Mouse (Mus musculus): ENCODE measurements around the gene Med8. TPM values are rescaled to one million over a fixed set of nuclear protein-coding genes. Genes with fewer than 3 reads are reported as not detected.
A peak's percentile ranks its signal among the peaks of the same experiment; 100 is the strongest.

Gene Med8
- total RNA-seq, 1 experiment from 2014 or later, result 120 TPM

DNA sequence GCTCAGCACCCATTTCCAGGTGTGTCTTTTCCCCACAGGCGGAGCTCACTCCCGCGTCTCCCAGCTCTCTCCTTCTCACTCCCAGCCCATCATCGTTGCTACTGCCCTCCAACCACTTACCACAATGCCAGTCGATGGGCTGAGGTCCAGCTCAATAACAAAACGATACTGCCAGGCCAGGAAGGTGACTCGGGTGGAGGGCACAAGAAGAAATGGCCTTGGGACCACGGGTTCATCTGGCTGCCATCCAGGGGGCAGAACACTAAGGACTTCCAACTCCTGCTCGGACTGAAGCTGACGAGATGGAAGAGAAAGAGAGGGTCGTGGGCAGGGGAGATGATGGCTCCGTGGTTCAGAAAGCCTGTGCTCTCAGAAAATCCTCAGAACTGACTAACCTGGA lies 6.4 kb upstream of the Med8 start:
- no peak for ATAC-seq (replicated peaks; ENCODE audit: insufficient number of reproducible peaks, low FRiP score, low TSS enrichment, poor library complexity, severe bottlenecking)

DNA sequence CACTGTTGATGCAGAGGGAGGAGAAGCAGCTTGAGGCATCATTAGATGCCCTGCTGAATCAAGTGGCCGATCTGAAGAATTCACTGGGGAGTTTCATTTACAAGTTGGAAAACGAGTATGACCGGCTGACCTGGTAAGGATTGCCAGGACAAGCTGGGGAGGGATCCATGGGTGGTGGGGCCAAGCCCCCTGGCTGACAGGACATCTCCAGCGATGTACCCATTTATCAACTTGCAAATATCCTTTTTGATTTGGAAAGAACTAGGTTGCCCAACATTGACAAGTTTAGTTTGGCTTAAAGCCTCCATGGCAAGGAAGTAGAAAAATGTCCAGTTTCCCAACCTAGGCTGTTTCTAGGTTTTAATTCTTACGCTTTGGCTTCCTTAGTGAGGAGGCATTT lies 1.7 kb downstream of the Med8 start:
- ATAC-seq (replicated peaks; ENCODE audit: insufficient number of reproducible peaks, low FRiP score, low TSS enrichment, poor library complexity, severe bottlenecking), result no peak

DNA sequence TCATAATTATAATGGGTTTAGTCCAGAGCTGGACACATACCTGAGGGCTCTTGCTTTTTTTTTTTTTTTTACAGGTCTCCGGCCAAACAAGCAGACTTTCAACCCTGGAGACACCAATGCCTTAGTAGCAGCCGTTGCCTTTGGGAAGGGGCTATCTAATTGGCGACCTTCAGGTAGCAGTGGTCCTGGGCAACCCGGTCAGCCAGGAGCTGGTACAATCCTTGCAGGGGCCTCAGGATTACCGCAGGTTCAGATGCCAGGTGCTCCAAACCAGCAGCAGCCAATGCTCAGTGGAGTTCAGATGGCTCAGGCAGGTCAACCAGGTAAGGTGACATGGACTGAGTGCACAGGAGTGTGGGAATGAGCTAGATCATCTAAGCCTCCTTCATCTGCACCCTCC lies 4.4 kb downstream of the Med8 start:
- ATAC-seq (replicated peaks; ENCODE audit: insufficient number of reproducible peaks, low FRiP score, low TSS enrichment, poor library complexity, severe bottlenecking), result no peak

DNA sequence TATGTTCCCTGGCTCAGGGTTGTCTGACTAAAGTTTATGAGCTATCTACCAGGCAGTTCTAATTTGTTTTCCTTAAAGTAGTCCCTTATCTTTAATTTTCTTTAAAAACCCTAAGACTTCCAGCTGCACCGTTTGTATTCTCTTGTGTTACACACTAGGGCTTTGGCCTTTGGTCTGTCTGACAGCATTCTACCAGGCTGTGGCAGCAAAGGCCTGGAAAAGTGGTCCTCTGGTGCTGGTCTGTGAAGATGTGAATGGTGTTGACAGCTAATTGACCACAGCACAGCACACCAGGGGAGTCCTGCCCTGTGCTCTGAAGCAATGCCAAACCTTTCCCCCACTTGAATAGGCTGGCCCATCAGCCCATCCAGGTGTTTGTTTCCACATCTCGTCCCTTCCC lies 6.6 kb downstream of the Med8 start:
- no peak for ATAC-seq (replicated peaks; ENCODE audit: insufficient number of reproducible peaks, low FRiP score, low TSS enrichment, poor library complexity, severe bottlenecking)

DNA sequence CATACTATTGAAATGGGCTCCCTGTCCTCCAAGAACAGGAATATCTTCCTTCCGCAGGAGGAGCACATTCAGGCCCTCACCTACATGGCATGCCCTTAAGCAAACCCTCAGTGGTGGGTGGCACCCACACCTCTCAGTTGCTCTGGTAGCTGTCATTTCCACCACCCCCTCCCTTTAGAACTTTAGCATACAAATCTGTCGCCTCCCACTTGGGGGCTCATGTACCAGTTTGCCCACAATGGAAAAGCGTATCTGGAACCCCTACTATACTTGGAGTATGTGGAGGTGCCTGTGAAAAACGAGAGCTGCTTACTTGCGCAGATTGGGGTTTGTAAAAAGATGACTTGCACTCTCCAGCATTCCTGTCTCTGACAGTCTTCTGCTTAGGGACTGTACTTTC lies 7.2 kb downstream of the Med8 start:
- no peak for ATAC-seq (replicated peaks; ENCODE audit: insufficient number of reproducible peaks, low FRiP score, low TSS enrichment, poor library complexity, severe bottlenecking)

DNA sequence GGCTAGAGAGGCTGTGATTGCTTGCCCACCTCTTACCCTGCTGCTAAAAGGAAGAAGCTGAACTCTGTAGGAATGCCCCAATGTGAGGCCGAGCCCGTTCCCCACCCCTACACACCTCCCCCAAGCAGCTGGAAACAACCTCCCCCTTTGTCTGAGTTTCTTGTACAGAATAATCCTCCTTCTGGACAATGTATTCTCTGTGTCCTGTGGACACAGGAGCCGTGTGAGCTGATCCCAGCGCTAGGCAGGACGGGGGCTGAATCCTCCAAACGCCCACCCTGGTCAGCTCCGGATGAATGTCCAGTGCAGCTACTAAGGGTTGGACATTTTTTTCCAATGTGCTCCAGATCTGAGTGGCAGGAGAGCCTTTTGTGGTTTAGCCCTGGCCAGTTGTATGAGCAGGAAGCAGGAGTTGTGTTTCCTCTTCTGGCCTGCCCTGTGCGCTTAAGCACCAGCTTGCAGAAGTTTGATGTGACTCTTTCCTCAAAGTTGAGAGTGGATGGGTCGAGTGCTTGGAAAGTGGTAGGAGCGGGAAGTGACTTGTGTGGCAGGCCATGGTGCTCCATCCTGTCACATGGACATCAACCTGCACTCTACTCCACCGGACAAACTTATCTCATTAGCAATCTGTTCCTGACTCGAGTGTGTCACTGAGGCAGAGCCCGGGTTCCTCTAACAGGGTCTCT lies 8.1 kb downstream of the Med8 start:
- no peak for ATAC-seq (replicated peaks; ENCODE audit: insufficient number of reproducible peaks, low FRiP score, low TSS enrichment, poor library complexity, severe bottlenecking)

- ATAC-seq (replicated peaks; ENCODE audit: insufficient number of reproducible peaks, low FRiP score, low TSS enrichment, poor library complexity, severe bottlenecking), result no peak
These were observed 12.2 kb downstream of the Med8 start for GRCm38 (mm10) chr4:118421384-118421783.

- no peak for ATAC-seq (replicated peaks; ENCODE audit: insufficient number of reproducible peaks, low FRiP score, low TSS enrichment, poor library complexity, severe bottlenecking)
These were observed 15.5 kb downstream of the Med8 start for GRCm38 (mm10) chr4:118424541-118425160.

DNA sequence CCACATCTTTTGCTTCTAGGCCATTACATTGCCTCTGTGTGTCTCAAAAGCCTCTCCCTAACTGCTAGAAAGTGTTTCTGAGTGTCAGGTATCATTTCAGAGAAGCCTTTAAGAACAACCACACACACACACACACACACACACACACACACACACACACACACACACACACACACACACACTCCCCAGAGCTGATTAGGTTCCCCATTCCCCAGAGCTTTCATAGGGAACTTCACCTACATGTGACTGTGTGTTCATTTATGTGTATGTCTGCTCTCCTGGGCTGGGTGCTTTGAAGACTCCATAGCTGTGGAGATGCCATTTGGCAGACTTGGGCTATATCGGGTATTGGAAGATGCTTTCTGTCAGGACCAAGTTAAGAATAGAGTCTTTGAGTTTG lies 16.2 kb downstream of the Med8 start:
- ATAC-seq (replicated peaks; ENCODE audit: insufficient number of reproducible peaks, low FRiP score, low TSS enrichment, poor library complexity, severe bottlenecking), result no peak

DNA sequence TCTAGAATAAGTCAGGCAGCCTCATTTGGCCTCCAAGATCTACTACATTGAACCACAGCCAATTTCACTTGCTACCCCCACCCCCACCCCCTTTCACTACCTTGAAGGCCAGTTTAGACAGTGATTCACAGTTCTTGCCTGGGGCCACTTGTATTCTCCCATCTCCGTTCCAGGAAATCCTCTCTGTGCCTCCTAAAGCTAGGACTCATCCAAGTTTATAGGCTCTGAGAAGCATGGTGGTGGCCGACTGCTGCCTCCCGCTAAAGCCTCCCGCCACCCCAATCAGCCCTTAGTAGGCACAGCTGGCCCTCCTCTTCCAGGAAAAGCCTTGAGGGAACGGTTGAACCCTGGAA lies 18.3 kb downstream of the Med8 start:
- no peak for ATAC-seq (replicated peaks; ENCODE audit: insufficient number of reproducible peaks, low FRiP score, low TSS enrichment, poor library complexity, severe bottlenecking)

DNA sequence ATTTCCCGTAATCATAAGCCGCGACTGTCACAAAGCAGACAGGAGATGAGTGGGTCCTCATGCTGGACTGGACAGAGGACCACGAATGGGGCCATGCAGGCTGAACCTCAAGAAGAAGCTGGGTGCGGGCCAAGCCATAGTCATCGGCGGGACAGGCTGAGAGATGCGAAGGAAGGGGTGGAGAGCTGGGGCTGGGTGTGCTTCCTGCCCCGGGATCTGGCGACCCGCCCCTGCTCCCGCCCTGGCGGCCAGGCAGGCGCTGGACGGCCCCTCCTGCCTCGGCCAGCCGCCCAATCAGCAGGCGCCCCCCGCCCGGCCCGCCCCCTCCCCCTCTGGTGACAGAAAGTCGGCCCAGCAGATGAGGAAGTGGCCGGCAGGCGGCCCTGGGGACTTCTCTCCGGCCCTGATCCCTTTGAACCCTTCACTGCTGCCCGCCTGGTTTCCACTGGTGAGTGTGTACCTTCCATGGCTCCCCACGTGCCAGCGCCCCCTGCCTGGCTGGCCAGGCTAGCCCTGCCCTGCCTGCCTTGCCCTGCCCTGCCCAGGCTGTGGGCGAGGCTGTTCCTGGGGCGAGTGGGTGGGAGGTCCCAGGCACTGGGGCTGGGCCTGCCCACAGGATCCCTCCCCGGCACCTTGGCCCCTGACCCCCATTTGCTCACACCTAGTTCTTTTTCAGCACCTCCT lies 18.8 kb downstream of the Med8 start, which contains the start of gene Elovl1:
Gene Elovl1, plus strand, starts transcription at position 326 of the 684 bp plus-strand sequence.
- ATAC-seq (replicated peaks; ENCODE audit: insufficient number of reproducible peaks, low FRiP score, low TSS enrichment, poor library complexity, severe bottlenecking), result peak; percentile 84

DNA sequence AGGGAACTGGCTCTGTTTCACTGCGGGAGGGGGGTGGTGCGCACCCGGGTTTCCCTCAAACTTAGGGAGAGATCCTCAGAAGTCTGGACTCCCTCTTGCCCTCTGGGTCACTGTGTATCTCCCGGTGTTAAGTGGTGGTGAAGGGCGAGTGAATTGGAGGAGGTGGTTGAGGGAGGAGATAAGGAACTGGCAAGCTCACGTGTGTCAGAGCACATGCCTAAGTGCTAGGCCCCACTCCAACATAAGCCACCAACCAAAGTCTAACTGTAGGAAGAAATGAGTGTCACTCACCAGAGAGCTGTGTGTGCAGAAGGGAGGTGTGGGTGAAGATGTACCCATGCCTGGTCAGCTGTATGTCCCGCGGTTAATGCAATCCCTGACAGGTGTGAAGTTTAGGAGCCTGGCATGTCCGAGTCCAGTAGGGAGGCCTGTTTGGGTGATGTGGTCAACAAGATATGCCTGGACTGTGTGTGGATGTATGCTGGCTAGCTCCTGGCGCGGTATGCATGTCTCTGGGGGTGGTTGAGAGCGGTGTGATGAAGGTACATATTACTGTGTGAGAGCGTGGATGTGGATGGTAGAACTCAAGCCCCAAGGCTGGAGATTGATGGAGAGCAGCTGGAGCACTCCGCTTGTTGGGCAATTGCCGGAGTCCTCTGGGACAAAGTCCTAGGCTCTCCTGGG lies 19.5 kb downstream of the Med8 start:
- no peak for ATAC-seq (replicated peaks; ENCODE audit: insufficient number of reproducible peaks, low FRiP score, low TSS enrichment, poor library complexity, severe bottlenecking)

DNA sequence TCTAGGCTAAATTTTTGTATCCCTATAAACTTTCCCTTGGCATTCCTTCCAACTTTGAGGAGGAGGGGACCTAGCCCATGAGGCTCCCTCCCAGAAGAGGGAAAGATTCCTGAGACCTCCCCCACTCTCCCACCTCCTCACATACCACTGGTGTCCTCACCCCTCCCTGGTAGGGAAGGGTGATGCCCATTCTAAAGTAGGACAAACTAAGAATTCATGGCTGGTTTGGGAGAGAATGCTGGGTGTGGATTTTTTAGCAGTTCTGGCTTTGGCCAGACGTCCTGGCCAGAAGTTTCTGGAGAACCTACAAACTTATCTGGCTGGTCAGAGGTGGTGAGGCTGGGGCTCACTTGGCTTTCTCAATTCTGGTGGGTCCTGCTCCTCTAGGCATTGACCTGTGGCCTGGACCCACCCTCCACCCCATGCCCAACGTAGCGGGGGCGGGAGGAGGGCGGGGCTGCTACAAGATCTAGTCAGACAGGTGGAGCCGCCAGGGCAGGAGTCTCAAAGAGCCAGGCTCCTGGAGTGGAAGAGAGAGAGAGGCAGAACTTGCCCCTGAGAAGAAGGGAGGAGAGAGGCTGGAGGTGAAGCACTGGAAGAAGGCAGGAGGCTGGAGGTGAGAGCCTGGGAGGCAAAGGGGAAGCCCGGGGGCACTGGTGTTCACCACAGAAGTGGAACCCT lies 20.2 kb downstream of the Med8 start:
- ATAC-seq (replicated peaks; ENCODE audit: insufficient number of reproducible peaks, low FRiP score, low TSS enrichment, poor library complexity, severe bottlenecking), result no peak

- ATAC-seq (replicated peaks; ENCODE audit: insufficient number of reproducible peaks, low FRiP score, low TSS enrichment, poor library complexity, severe bottlenecking), result no peak
These were observed 23.2 kb downstream of the Med8 start for GRCm38 (mm10) chr4:118432332-118432731.

DNA sequence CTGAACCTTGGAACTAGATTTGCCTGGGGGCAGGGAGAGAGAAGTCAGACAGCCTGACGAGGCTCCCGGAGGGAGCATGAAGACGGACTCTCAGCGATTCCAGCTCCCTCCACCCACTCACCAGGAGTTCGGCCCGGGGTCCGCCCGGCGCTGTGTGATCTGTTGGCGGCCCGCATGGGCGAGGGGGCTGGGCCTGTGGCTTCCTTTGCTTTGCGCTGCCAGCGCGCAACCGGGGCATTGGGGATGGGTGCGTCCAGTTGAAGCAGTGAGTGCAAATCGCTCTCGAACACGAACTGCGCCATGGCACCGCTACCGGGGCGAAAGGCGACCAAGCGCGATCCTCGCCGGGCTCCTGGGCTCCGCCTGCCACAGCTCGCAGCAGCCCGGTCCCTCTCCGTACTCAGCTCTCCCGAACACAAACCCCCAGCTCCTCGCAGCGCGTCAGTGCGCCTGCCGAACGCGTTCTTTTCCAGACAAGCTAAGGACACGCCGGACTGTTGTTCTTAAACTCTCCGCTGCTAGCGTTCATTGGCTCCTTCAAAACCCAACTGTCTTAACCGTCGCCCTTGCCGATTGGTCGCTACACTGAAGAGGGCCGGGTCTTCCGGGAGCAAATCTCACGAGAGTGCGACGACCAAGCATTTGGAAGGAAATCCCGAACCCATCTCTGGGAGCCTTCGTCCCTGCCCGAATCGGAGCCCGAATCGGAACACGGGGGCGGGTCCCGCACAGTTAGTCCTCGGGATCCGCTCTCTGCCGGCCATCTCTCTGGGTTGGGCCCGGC lies 27.9 kb downstream of the Med8 start, which contains the start of gene Cdc20:
Gene Cdc20, minus strand, starts transcription at position 533 of the 784 bp plus-strand sequence.
- peak; percentile 94 for ATAC-seq (replicated peaks; ENCODE audit: insufficient number of reproducible peaks, low FRiP score, low TSS enrichment, poor library complexity, severe bottlenecking)

- no peak for ATAC-seq (replicated peaks; ENCODE audit: insufficient number of reproducible peaks, low FRiP score, low TSS enrichment, poor library complexity, severe bottlenecking)
These were observed 28.7 kb downstream of the Med8 start for GRCm38 (mm10) chr4:118437829-118438253.

DNA sequence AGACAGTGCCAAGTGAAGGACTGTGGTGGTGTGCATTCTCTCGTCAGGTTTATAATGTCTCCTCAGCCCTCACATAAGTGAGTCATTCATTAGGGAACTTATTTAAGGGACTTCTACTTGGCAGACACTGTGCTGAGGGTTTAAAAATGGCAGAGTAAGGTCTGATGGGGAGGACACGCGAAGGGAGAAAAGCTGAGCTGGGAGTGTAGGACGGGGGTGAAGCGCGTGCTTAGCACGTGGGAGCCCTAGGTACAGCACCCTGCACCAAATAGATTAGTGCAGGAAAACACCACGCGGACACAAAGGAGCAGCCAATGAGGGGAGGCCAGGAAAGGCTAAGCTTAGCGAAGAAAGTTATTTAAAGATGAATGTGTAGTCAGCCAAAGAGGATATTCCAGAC lies 36.0 kb downstream of the Med8 start:
- no peak for ATAC-seq (replicated peaks; ENCODE audit: insufficient number of reproducible peaks, low FRiP score, low TSS enrichment, poor library complexity, severe bottlenecking)

GRCm38 (mm10) chr4:118445781-118446414 lies 36.8 kb downstream of the Med8 start:
- ATAC-seq (replicated peaks; ENCODE audit: insufficient number of reproducible peaks, low FRiP score, low TSS enrichment, poor library complexity, severe bottlenecking), result no peak

Measured in monocyte, adult 5-6 weeks (primary cell).